Mouse (Mus musculus): ENCODE results near the gene Tsku.
A peak's percentile ranks its signal among the peaks of the same experiment; 100 is the strongest.

The Tsku gene

GRCm38 (mm10) chr7:98328311-98328710 is 32.8 kb downstream of the Tsku start:
- DNase-seq (ENCODE audit: extremely low read depth, low read depth) = no peak

- DNase-seq (ENCODE audit: extremely low read depth, low read depth) = no peak
Observed at GRCm38 (mm10) chr7:98326051-98326450, 35.1 kb downstream of the Tsku start.

GRCm38 (mm10) chr7:98324228-98324627 is 36.9 kb downstream of the Tsku start:
- no peak for DNase-seq (ENCODE audit: extremely low read depth, low read depth)

- no peak for DNase-seq (ENCODE audit: extremely low read depth, low read depth)
Observed at GRCm38 (mm10) chr7:98323288-98324019, 37.7 kb downstream of the Tsku start.

GRCm38 (mm10) chr7:98322415-98322814 is 38.7 kb downstream of the Tsku start:
- DNase-seq (ENCODE audit: extremely low read depth, low read depth) = no peak

- DNase-seq (ENCODE audit: extremely low read depth, low read depth) = no peak
Observed at GRCm38 (mm10) chr7:98321083-98321482, 40.0 kb downstream of the Tsku start, which contains the start of gene Acer3. Gene Acer3 (minus strand): TSS chr7:98321208.

GRCm38 (mm10) chr7:98320006-98320556 is 41.0 kb downstream of the Tsku start:
- DNase-seq (ENCODE audit: extremely low read depth, low read depth) = no peak

- DNase-seq (ENCODE audit: extremely low read depth, low read depth) = no peak
Observed at GRCm38 (mm10) chr7:98316568-98316967, 44.6 kb downstream of the Tsku start.

GRCm38 (mm10) chr7:98315087-98315486 is 46.0 kb downstream of the Tsku start:
- no peak for DNase-seq (ENCODE audit: extremely low read depth, low read depth)

GRCm38 (mm10) chr7:98312185-98312920 is 48.8 kb downstream of the Tsku start:
- no peak for DNase-seq (ENCODE audit: extremely low read depth, low read depth)

GRCm38 (mm10) chr7:98310266-98310665 is 50.9 kb downstream of the Tsku start:
- DNase-seq (ENCODE audit: extremely low read depth, low read depth) = no peak

GRCm38 (mm10) chr7:98309219-98310030 is 51.7 kb downstream of the Tsku start:
- peak; percentile 58 for DNase-seq (ENCODE audit: extremely low read depth, low read depth)

- peak; percentile 34 for DNase-seq (ENCODE audit: extremely low read depth, low read depth)
Observed at GRCm38 (mm10) chr7:98308607-98309218, 52.4 kb downstream of the Tsku start.

GRCm38 (mm10) chr7:98307921-98308606 is 53.1 kb downstream of the Tsku start:
- DNase-seq (ENCODE audit: extremely low read depth, low read depth) = peak; percentile 30

GRCm38 (mm10) chr7:98307411-98307810 is 53.7 kb downstream of the Tsku start:
- peak; percentile 34 for DNase-seq (ENCODE audit: extremely low read depth, low read depth)

All from MEL-GATA-1-ER (cell line).